Mouse (Mus musculus) mouse embryonic stem cell (cell line): Measurements from ENCODE around the gene Il2rg.

Experiments used
- in situ Hi-C, 2 experiments: fragments of 300-500 bp; cut with MboI; formaldehyde crosslinking; loops; 1 replicate in 1 of 2; 3 replicates in 1 of 2; pipeline ENCODE4 v1.14.3; 2019 to 2020; ENCODE audit warnings: low sequenced_read_pairs in 2 of 2, low pct_unique_long_range_greater_than_20kb in 1 of 2, mixed read lengths in 1 of 2; ENCODE audit not compliant: unreplicated experiment in 1 of 2

Il2rg gene

DNA sequence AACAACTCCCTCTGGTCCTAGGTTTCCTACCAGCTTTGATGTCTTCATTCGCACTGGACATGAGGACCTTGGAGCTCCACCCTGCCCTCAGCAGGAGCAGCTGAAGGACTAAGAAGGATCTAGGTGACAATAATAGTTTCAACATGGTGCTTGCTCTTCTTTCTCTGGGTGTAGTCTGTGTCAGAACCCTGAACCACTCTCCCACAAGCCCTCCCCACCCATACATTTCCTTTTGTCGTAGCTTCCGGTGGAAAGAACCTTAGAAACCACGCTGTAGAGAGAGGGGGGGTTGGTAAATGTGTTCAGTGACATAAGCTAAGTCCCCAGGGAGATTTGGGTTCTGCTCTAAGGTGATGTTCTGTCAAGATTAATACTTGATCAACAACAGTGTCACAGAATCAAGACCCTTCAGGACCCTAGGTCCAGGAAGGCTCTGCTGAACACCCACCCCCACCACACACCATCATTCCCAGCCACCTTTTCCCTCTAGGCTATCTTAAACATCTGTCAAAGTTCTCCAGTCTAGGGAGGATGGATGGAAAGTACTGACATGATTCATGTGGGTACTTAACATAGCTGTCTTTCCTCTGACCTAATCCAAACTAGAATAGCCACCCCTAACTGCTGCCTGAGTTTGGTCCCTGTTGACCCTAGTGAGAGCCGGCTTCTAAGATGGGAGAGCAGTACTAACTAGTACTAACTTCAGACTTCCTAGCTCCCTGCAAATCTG, at the start of gene Il2rg:
Gene Il2rg (minus strand): TSS at position 231 of the 730 bp plus-strand sequence.
- in situ Hi-C loops = no loop called here

DNA sequence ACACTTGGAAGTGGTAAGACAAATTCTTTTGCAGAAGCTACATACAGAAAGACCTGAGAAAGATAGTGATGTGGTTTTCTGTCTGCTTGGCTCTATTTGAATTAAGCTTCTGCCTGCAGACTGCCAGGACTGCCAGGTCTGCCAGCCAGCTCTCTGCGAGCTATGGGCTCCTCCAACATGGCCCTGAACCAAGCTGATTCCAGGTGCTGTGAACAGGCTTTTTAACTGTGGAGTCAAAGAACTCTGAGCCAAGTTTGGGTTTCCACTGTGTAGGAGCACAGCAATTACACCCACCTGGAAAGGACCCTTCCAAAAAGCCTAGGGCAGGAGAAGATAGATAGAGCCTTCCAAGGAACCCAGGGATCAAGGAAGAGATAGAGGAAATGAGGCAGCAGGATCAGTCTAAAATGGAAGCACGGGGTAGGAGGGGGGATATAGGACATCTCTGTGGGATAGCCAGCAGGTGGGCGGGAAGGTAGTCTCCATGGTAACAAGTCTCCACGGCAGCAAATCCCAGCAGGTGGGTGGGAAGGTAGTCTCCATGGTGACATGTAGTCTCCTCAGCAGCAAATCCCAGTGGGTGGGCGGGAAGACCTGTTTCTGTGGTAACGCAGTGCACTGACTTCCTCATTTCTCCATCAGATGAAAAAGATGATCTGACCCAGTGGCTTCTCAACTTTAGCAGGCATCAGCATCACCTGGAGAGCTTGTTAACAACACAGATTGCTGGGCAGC, 45.7 kb upstream of the Il2rg start:
- in situ Hi-C loops = no loop called here

DNA sequence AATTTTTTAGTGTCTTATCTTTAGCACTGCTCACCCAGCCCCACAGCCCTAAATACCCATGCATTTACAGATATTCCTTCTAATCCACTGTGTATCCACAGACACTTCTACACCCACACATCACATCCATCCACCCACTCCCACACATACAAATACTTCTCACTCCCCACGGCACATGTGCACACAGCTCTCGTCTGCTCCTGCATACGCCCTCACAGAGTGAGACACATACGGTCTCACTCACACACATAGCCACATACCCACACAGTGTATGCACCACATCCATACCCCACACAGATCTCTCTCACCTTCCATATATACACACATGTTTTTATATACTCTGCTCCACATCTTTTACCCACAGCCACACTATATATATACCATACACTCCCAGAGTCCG, 41.2 kb upstream of the Il2rg start:
- in situ Hi-C loops = no loop called here

- in situ Hi-C loops = no loop called here
Observed at GRCm38 (mm10) chrX:101304646-101305045, 36.6 kb upstream of the Il2rg start.

GRCm38 (mm10) chrX:101301654-101302053, 33.6 kb upstream of the Il2rg start:
- in situ Hi-C loops = no loop called here

- in situ Hi-C loops = no loop called here
Observed at GRCm38 (mm10) chrX:101300427-101301030, 32.5 kb upstream of the Il2rg start.

DNA sequence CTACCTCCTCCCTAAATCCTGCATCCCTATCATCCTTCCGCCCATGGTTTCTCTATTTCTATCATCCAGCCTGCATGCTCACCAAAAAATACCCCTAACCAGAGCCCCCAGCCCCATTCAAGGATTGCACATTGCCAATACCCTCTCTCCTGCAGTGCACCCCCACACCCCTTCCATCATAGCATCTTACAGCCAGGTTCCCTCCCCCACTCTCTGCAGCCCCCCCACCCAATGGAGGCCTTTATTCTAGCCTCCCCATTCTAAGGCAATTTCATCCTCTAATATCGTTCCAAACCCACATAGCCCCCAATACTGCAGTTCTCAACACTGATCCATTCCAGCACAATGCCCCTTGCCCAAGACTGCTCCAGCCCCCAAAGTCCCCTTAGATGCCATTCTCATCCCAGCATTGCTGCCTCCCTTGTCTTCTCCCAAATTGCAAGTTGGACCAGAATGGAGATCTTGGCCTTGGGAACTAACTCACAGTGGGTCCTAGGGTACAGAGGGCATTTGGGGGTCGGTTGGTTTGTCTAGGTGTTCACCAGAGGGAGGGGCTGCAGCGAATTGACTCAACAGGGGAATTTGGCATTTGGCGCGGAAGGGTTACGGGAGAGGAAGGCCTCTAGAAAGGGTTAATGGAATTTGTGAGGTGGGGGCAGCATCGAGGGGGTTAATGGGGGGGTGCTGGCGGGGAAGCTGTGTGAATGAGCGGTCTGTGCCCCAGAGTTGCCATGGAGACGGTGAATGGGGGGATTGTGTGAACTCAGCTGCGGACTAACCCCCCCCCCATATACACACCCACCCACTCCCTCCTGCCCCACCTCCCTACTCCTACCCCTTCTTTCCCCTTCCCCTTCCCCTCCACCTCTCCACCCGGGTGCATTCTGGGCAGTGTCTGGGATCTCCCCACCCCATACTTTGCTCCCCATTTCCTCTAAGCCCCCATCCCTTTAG, 31.7 kb upstream of the Il2rg start:
- in situ Hi-C loops = no loop called here

- in situ Hi-C loops = no loop called here
Observed at GRCm38 (mm10) chrX:101299055-101299454, 31.0 kb upstream of the Il2rg start, which contains the start of gene Nlgn3. Gene Nlgn3 (plus strand): TSS chrX:101299168.

DNA sequence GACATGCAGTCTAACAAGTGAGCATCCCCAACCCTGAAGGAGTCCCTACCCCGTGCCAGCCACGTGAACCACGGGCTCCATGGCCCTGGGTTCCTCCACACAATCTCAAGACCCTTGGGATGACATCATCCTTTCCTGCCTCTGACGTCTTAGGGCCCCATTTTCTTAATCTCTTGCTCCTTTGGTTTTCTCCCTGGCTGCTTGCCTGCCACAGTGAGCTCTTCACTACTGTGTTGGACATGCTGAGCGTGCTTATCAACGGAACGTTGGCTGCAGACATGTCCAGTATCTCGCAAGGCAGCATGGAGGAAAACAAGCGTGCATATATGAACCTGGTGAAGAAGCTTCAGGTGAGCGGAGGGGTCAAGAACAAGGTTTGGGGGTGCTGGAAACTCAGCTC, 22.1 kb upstream of the Il2rg start:
- in situ Hi-C loops = no loop called here

- in situ Hi-C loops = no loop called here
Observed at GRCm38 (mm10) chrX:101289037-101289436, 21.0 kb upstream of the Il2rg start.

DNA sequence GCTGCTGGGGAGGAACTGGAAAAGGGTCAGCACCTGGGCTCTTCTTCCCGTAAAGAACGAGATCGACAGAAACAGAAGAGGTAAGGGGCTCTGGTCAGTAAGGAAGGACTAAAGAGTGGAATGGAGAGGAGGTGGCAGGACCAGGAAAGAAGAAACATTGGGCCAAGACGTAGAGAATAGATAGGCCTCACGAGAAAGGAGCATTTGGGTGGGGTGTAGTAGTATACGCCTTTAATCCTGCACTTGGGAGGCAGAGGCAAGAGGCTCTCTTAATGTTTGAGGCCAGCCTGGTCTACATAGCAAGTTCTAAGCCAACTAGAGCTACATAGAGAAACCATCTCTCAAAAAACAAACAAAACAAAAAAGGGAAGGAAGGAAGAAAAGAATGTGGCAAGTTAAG, 20.4 kb upstream of the Il2rg start:
- in situ Hi-C loops = no loop called here

DNA sequence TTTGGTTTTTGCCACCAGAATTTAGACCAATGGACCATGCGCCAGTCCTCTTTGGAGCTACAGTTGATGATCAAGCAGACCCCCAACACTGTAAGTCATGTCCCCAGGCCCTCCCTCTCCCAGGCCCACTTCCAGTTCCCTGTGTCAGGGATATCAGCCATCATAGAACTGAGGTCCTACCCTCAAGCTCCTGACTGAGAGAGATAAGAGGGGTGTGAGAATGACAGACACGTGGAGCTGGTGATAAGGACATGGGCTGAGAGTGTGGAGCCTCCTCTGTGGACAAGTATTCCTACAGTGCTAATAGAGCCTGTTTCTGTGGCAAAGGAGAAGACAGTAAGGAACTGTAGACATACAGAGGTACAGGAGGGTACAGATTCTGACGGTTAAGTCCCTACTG, 19.5 kb upstream of the Il2rg start:
- in situ Hi-C loops = no loop called here

DNA sequence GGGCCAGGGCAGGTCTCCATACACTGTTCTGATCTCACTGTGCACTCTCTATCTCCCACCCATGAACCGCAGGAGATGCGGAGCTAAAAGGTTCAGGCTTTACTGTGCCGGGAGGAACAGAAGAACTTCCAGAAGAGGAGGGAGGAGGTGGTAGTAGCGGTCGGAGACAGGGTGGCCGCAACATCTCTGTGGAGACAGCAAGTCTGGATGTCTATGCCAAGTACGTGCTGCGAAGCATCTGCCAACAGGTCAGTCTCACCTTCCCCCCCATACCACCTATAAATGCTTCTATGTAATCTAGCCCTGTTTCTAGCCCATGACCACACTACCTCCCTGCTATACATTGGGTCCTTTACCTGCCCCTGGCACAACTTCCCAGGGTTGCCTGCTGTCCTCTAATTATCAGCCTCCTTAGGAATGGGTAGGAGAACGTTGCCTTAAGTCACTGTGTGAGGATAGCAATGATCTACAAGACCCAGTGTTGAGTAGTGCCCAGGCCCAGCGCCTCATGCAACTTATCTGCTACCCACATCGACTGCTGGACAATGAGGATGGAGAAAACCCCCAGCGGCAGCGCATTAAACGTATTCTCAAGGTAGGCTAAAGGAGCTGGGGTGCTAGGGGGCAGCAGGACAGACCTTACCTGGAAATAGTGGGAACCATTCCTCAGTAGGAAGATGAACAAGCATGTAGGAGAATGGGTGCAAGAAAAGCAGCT, 18.1 kb upstream of the Il2rg start:
- in situ Hi-C loops = no loop called here

DNA sequence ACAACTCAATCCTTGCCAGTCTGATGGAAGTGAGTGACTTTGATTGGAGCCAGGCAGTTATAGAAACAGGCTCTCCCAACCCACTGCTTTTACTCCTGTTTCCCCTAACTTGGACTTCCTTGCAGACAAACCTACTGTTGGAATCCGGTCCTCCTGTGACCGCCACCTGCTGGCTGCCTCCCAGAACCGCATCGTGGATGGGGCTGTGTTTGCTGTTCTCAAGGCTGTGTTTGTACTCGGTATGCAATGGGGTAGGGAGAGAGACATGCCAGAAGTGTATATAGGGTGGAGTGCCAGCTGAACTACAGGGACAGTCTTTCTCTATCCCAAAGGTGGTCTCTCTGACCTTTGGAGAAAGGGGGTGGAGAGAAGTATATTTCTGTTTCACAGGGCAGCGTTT, 17.5 kb upstream of the Il2rg start:
- in situ Hi-C loops = no loop called here

- in situ Hi-C loops = no loop called here
Observed at GRCm38 (mm10) chrX:101282813-101283212, 14.8 kb upstream of the Il2rg start.

DNA sequence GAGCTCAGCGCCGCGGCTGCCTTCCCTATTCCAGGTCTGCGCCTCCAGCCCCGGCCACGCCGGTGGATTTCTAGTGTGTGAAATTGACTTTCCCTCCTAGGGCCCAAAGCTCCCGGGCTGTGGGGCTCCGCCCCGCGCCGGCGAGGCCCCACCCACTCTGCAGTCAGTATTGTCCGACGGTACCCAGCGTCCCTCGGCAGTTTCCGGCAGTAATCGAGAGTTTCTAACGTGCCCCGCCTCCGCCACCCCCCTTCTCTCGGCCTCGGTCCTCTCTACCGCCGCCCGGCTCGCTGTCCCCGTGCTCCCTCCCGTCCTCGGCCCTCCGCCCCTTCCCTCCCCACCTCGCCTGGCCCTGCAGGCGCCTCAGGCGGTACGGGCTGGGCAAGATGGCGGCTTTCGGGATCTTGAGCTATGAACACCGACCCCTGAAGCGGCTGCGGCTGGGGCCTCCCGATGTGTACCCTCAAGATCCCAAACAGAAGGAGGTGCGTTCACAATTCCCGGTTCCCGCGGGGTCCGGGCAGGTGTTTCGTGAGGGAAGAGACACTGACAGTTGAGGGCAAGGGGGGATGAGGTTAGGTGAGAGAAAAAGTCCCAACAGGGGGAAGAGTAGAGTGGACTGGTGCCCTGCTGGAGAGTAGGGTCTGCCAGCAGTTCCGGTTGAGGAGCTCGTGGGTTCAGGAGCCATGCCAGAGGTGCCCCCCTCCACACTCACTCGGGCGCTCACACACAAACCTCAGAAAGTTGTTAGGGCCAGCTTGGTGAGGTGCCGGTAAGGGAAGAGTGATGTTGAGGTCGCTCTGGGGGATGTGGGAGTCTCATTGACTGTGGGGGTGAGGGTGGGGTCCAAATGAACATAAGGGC, 6.1 kb upstream of the Il2rg start, which contains the start of gene Med12:
Gene Med12 (plus strand): TSS at position 156 of the 864 bp plus-strand sequence.
- in situ Hi-C loops = no loop called here

GRCm38 (mm10) chrX:101273410-101273809, 5.4 kb upstream of the Il2rg start:
- in situ Hi-C loops = no loop called here
